Mouse (Mus musculus): ENCODE measurements around the gene Prl2c5. TPM values are rescaled to one million over a fixed set of nuclear protein-coding genes. Genes with fewer than 3 reads are reported as not detected.
"Not testable (repeated sequence)": the region's sequence is repeated elsewhere in the genome, so short reads cannot be mapped to it uniquely, and the experiment has no call there.

Gene Prl2c5
- polyA plus RNA-seq (2012; rRNA removed): not detected in 2 replicates

DNA sequence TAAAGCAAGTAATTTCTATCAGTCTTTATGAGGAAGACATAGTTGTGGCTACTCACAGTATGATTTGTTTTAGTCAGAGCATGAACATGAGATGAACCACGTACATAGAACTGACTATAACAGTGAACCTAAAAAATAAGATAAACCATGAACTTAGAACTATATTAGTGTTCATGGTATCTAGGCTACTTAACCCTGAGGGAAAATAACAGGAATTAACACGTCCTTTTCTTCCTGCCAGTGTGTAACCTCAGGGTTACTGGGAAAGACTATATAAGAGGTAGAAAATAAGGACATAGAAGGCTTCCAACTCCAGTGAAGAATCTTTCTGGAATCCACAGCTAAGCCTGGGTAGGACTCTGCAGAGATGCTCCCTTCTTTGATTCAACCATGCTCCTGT is at the start of gene Prl2c5:
TSS of gene Prl2c5 (plus strand) at position 301 of the 400 bp plus-strand sequence.
- 55% methylated on average over 2 of the region's 2 CpGs for WGBS
- not testable (repeated sequence) for H3K4me3 ChIP-seq (replicated peaks; ENCODE audit: extremely low read depth, low read depth, low read length); DNase-seq

DNA sequence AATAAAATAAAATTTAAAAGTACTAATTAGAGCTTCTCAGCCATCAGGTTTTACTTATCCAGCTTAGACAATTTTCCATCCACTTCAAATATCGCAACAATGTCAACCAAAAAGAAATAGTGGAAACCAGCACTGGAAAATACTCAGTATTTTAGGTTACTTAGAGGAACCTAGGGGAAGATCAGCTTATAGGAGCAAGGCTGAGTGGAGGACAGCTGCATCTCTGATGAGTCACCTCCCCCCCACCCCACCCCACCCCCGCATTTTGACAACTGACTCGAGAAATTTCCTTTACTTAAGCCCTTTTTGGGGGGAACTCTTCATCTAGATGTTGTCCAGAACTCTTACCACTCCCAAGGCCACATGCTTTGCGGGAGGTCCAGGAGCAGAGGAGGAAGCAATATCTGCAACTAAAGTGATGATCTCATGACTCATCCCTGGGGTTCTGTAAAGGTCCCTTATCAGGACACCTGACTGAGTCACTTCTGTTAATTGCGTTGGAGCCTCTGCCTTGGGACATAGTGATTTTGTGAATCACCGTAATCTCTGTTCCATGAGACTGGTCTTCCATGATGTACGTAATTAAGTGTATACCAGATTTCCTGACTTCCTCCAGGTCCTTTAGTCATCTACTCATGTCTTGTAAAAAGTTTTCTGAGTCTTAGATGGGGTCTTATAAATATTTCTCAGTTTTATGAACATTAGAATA is 19.6 kb upstream of the Prl2c5 start:
- H3K4me3 ChIP-seq (replicated peaks; ENCODE audit: extremely low read depth, low read depth, low read length); H3K4me1 ChIP-seq (ENCODE audit: control insufficient read depth, insufficient read depth, low read length); DNase-seq: not testable (repeated sequence)
- 63% methylated on average over 5 of the region's 7 CpGs for WGBS

More for the DNA sequence above, at the start of gene Prl2c5:
- H3K4me1 ChIP-seq (ENCODE audit: control insufficient read depth, insufficient read depth, low read length): not testable (repeated sequence)

DNA sequence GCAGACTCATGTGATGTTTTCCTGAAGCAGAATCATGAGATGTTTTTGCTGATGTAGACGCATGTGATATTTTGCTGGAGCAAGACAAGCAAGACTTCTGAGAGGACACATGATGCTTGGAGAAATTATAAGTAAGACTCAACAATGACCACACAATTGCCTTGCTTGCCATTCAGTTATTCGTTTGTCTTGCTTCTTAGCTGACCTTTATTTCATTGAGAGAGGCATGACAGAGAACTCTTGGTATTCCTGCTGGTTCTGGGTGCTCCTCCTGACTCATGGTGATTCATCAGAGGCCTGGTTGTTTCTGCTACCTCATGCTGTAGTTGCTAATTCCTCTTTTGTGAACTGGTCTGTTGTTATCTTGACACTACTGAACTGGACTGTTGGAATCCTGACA is 13.9 kb upstream of the Prl2c5 start:
- not testable (repeated sequence) for H3K4me1 ChIP-seq (ENCODE audit: control insufficient read depth, insufficient read depth, low read length); DNase-seq; H3K4me3 ChIP-seq (replicated peaks; ENCODE audit: extremely low read depth, low read depth, low read length)
- WGBS: 74% methylated on average over 2 of the region's 2 CpGs

- not testable (repeated sequence) for H3K4me1 ChIP-seq (ENCODE audit: control insufficient read depth, insufficient read depth, low read length); H3K4me3 ChIP-seq (replicated peaks; ENCODE audit: extremely low read depth, low read depth, low read length); DNase-seq
- 52% methylated on average over 1 of the region's 1 CpGs for WGBS
These were observed 8.8 kb upstream of the Prl2c5 start for GRCm38 (mm10) chr13:13173616-13174136.

- H3K4me3 ChIP-seq (replicated peaks; ENCODE audit: extremely low read depth, low read depth, low read length); DNase-seq; H3K4me1 ChIP-seq (ENCODE audit: control insufficient read depth, insufficient read depth, low read length): not testable (repeated sequence)
- 61% methylated on average over 2 of the region's 2 CpGs for WGBS
These were observed 6.8 kb upstream of the Prl2c5 start for GRCm38 (mm10) chr13:13175736-13176135.

DNA sequence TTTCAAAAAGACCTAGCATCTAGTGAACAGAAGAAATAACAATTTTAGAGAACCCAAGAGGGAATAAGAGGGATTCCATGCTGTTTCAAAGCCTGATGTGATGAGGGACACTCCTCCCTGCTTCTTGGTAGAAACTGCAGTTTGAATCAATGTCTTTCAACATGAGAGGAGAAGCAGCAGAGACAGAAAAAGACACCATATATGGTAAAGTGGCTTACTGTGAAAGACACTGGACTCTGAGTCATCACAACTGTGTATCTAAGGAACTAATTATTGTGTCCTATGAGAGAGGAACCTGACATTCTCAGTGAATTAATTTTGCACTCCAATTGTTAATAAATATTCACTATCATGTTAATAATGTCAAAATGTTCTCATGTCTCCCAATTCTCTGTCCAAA is 28.7 kb downstream of the Prl2c5 start:
- H3K4me1 ChIP-seq (ENCODE audit: control insufficient read depth, insufficient read depth, low read length); DNase-seq; H3K4me3 ChIP-seq (replicated peaks; ENCODE audit: extremely low read depth, low read depth, low read length): not testable (repeated sequence)

DNA sequence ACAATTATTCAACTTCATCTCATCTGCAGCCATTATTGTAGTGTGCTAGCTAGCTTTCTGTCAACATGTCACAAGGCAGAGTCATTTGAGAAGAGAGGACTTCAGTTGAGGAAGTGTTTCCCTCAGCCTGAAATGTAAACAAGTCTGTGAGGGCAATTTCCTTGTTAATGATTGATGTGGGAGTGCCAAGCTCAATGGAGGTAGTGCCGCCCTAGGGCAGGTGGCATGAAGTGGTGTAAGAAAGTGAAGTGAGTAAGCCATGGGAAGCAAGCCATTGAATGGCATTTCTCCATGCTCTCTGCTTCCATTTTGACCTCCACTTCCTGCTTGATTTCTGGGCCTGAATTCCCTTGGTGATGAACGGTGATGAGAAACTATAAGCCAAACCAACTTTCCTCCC is 33.8 kb downstream of the Prl2c5 start:
- not testable (repeated sequence) for H3K4me3 ChIP-seq (replicated peaks; ENCODE audit: extremely low read depth, low read depth, low read length); DNase-seq; H3K4me1 ChIP-seq (ENCODE audit: control insufficient read depth, insufficient read depth, low read length)
- WGBS: 58% methylated on average over 2 of the region's 2 CpGs

- H3K4me3 ChIP-seq (replicated peaks; ENCODE audit: extremely low read depth, low read depth, low read length); H3K4me1 ChIP-seq (ENCODE audit: control insufficient read depth, insufficient read depth, low read length); DNase-seq: not testable (repeated sequence)
- WGBS: 70% methylated on average over 5 of the region's 5 CpGs
These were observed 37.7 kb downstream of the Prl2c5 start for GRCm38 (mm10) chr13:13220231-13220630.

GRCm38 (mm10) chr13:13237456-13237855 is 54.9 kb downstream of the Prl2c5 start:
- not testable (repeated sequence) for H3K4me1 ChIP-seq (ENCODE audit: control insufficient read depth, insufficient read depth, low read length); H3K4me3 ChIP-seq (replicated peaks; ENCODE audit: extremely low read depth, low read depth, low read length)
- 0% methylated on average over 1 of the region's 1 CpGs for WGBS
- peak; percentile 25 for DNase-seq

Other genes with a start within 250 kb of the Prl2c5 start
- not detected in 2 replicates for gene Prl2c2, start 177.3 kb upstream of the Prl2c5 start, polyA plus RNA-seq (2012; rRNA removed)
- 74.3 and 86.0 TPM in 2 replicates for gene Gpr137b, start 211.3 kb downstream of the Prl2c5 start, polyA plus RNA-seq (2012; rRNA removed)